Mouse (Mus musculus) ZHBTc4 (cell line): ENCODE data around the gene Ehbp1l1.

Source experiments
- DNase-seq: peaks from one replicate; pipeline ENCODE4 v3.0.0-alpha.2; 2011; ENCODE audit warnings: low read depth, low spot score

Ehbp1l1 gene

GRCm38 (mm10) chr19:5668372-5668771 lies 57.7 kb downstream of the Ehbp1l1 start:
- DNase-seq, result no peak

GRCm38 (mm10) chr19:5666386-5666785 lies 59.7 kb downstream of the Ehbp1l1 start:
- DNase-seq, result no peak

- no peak for DNase-seq
These were observed 60.7 kb downstream of the Ehbp1l1 start for GRCm38 (mm10) chr19:5665465-5665864.

- DNase-seq, result no peak
These were observed 61.4 kb downstream of the Ehbp1l1 start for GRCm38 (mm10) chr19:5664669-5665257.

DNA sequence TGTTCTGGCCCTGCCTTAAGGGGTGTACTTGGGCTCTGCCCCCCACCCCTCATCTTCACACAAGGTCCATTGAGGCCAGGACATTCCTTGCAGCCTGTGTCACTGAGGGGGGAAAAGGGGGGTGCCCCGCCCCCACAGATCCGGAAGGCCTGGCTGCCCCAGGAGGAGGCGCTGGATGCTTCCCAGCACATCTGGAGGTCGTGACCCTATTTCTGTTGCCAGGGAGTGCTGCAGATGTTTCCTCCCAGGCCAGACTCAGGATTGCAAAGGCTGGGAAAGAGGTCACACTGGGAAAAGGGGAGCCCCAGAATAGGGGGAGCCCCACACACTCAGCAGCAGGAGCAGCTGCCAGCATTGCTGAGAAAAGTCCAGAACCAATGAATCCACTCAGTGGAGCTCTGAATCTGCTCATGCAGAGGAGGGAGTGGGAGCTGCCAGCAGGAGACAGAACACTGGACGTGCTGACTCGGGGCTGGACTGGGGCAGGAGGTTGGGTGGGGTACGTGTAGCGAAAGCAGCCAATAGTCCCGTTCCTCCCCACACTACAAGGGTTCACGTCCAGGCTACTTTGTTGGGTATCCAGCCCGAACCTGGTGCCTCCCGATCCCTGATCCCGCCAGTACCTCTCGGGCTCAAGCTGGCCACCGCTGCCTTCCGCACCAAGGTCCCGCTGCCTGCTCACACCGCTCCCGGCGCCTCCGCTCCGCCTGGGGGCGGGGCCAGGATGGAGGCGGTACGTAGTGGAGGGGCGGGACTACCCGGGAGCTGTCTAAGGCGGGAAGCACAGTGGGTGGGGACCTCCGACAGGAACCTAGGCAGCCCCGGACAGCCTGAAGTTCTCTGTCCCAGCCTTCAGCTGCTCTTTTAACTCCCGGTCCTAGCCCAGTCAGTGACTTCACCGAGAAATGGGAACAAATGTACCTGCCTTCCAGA lies 62.9 kb downstream of the Ehbp1l1 start, which contains the start of gene Sipa1:
Sipa1 (minus strand) TSS at position 727 of the 933 bp plus-strand sequence.
- DNase-seq, result peak; percentile 95

DNA sequence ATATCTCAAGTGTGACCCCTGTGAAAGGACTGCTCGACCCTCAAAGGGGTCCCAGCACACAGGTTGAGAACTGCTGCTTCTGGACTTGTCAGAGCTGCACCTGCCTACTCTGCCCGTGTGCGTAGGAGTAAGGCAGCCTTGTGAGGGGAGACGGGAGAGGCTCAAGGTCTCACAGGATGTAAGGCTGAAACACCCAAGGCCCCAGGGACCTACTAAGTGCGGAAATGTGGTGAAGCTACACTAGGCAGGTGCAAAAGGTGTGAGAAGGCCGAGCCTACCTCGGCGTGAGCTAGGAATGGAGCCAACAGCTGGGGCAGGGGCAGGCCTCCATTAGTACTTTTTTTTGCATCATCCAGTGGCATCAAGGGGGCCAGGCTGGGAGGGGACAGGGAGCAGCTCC lies 63.8 kb downstream of the Ehbp1l1 start:
- no peak for DNase-seq

- DNase-seq, result no peak
These were observed 65.0 kb downstream of the Ehbp1l1 start for GRCm38 (mm10) chr19:5660942-5661751.
